Mouse (Mus musculus) ES-E14 (cell line): ENCODE measurements at regions not wholly inside any gene's neighbourhood (a gene's known extent, or its start where the extent isn't known, plus 50 kb on each side); places are given as distances from the start of the nearest gene placed in this dataset.

Experiments used
- DNase-seq: peaks from one replicate; pipeline ENCODE4 v3.0.0-alpha.2; 2013; ENCODE audit warnings: low read depth, low spot score
- H3K27ac ChIP-seq: 2 replicates; pipeline ENCODE4 v1.5.1; 2012; ENCODE audit warnings: low read depth, mild to moderate bottlenecking, low read length, moderate library complexity, mixed read lengths; ENCODE audit not compliant: poor library complexity, insufficient read depth, severe bottlenecking
- H3K36me3 ChIP-seq: 2 replicates; pipeline ENCODE4 v1.6.1; 2012; ENCODE audit warnings: mild to moderate bottlenecking, low read length, moderate library complexity, mixed read lengths; ENCODE audit not compliant: control insufficient read depth, poor library complexity, insufficient read depth, severe bottlenecking
- H3K4me1 ChIP-seq, 2 experiments: fragments of 150-350 bp in 1 of 2; sonication (generic) in 1 of 2; 2 replicates each; pipeline ENCODE4 v1.6.1; 2012; ENCODE audit warnings: low read length in 2 of 2, mild to moderate bottlenecking in 1 of 2, mixed read lengths in 1 of 2; ENCODE audit not compliant: control insufficient read depth in 2 of 2, insufficient read depth in 2 of 2, poor library complexity in 1 of 2
- H3K4me3 ChIP-seq, 2 experiments: fragments of 150-350 bp in 1 of 2; sonication (generic) in 1 of 2; 2 replicates each; pipeline ENCODE4 v1.5.1; 2012; ENCODE audit warnings: low read length in 2 of 2, low read depth in 1 of 2, mild to moderate bottlenecking in 1 of 2, mixed read lengths in 1 of 2; ENCODE audit not compliant: insufficient read depth in 1 of 2, poor library complexity in 1 of 2, severe bottlenecking in 1 of 2
- H3K9ac ChIP-seq: 2 replicates; pipeline ENCODE4 v1.6.1; 2012; ENCODE audit warnings: low read depth, mild to moderate bottlenecking, low read length, mixed read lengths; ENCODE audit not compliant: poor library complexity, insufficient read depth, severe bottlenecking
- H3K9me3 ChIP-seq: fragments of 150-350 bp; sonication (generic); 2 replicates; pipeline ENCODE4 v1.6.1; 2012; ENCODE audit warnings: low read depth, mild to moderate bottlenecking, low read length; ENCODE audit not compliant: control insufficient read depth, insufficient read depth
- CHD2 ChIP-seq: IDR thresholded peaks from 2 replicates; pipeline ENCODE4 v1.6.1; 2014; ENCODE audit warnings: mild to moderate bottlenecking, low read depth, low read length, inconsistent platforms
- HCFC1 ChIP-seq: IDR thresholded peaks from 2 replicates; pipeline ENCODE4 v1.6.1; 2012; ENCODE audit warnings: low read length, inconsistent platforms, borderline replicate concordance; ENCODE audit not compliant: insufficient read depth
- MAFK ChIP-seq: IDR thresholded peaks from 2 replicates; pipeline ENCODE4 v1.6.1; 2014; ENCODE audit warnings: mild to moderate bottlenecking, low read depth, low read length, inconsistent platforms; ENCODE audit not compliant: insufficient read depth
- ZC3H11A ChIP-seq: IDR thresholded peaks from 2 replicates; pipeline ENCODE4 v1.6.1; 2012; ENCODE audit warnings: low read depth, mild to moderate bottlenecking, inconsistent platforms, low read length, borderline replicate concordance
- ZNF384 ChIP-seq: IDR thresholded peaks from 2 replicates; pipeline ENCODE4 v1.6.1; 2012; ENCODE audit warnings: low read depth, low read length, inconsistent platforms
- in situ Hi-C, 2 experiments: fragments of 600-800 bp; cut with MboI; formaldehyde crosslinking; loops; one replicate each; pipeline ENCODE4 v1.15.1; 2025; ENCODE audit warnings: low sequenced_read_pairs in 2 of 2, inconsistent platforms in 1 of 2; ENCODE audit not compliant: unreplicated experiment in 2 of 2

DNA sequence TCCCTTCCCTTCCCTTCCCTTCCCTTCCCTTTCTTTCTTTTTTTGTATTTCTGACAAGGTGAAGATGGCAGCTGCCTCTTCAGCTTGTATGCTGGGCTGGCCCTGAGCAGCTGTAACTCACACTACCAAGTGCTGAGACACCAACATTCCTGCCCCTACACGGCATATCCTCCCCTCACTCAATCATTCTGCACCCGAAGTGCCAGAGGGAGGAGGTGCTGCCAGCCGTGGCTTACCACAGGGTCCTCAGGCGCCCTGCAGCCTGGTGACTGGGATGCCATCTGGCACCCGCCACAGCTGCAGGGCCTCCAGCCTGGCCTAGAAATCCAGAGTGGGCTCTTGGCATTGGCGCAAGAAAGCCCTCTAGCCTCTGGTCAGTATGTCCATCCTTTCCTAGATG, 84.4 kb upstream of the Bcl6 start:
- H3K4me1 ChIP-seq = no peaks in the 10 kb centered on the region
- TF ChIP-seq CHD2 = no peak
- H3K4me3 ChIP-seq = no peak overlapping the region
- H3K27ac ChIP-seq = no peak overlapping the region
- no peak for DNase-seq
- H3K36me3 ChIP-seq = no peaks in the 10 kb centered on the region
- H3K9me3 ChIP-seq = no peaks in the 10 kb centered on the region
- H3K9ac ChIP-seq = no peak overlapping the region
- in situ Hi-C loops = no loop called here

DNA sequence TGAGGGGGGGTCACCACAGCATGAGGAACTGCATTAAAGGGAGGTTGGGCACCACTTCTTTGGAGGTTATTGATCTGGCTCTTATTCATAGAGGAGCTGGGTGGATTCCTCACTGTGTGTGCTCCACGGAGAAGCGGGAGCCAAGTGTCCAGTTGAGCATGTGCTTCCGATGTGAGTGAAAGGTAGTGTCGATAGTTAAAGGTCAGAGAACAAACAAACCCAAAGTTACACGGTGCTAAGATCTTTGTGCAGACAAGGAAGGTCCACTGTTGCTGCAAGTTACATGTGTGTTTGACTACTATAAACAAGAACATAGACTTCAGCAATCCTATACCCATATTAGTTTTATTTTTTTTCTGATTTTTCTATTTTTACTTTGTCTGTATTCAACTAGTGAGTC, 80.8 kb upstream of the Bcl6 start:
- Histone ChIP-seq H3K36me3 (no peaks in the 10 kb centered on the region), H3K4me3 (no peak overlapping the region), H3K4me1 (no peaks in the 10 kb centered on the region), H3K9ac (no peak overlapping the region), H3K27ac (no peak overlapping the region), H3K9me3 (no peaks in the 10 kb centered on the region)
- no peak for DNase-seq
- in situ Hi-C loops = no loop called here
- TF ChIP-seq ZC3H11A (no peak), ZNF384 (no peak), HCFC1 (no peak), MAFK (no peak), CHD2 (no peak)

DNA sequence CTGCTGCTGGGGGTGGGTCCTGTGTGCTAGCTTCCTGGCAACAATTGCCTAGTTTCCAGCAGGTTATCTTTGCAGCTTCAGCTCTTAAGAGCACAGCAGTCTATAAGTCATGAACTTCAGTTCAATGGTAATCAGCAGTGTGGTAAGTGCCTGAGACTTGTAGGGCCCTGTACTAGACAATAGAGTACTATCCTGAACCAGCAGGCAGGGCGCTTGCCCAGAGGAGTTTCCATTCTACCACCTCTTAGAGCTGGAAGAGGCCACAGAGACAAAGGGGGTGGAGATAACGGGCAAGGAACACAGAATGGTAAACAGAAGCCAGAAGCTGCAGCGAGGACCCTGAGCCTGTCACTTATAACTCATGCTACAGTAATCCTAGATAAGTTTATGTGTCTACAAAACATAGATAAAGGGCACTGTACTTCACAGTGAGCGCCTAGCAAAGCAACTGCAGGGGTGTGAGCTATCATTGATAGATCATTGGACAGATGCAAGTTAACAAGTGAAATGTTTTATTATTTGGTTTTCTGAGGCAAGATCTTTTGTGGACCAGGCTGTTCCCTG, 79.7 kb upstream of the Bcl6 start:
- Histone ChIP-seq H3K36me3 (no peaks in the 10 kb centered on the region), H3K27ac (no peak overlapping the region), H3K4me1 (no peaks in the 10 kb centered on the region), H3K4me3 (no peak overlapping the region), H3K9me3 (no peaks in the 10 kb centered on the region), H3K9ac (no peak overlapping the region)
- TF ChIP-seq MAFK = no peak
- TF ChIP-seq ZNF384 = no peak
- TF ChIP-seq HCFC1 = no peak
- TF ChIP-seq ZC3H11A = no peak
- no peak for TF ChIP-seq CHD2
- DNase-seq = no peak
- in situ Hi-C loops = no loop called here

DNA sequence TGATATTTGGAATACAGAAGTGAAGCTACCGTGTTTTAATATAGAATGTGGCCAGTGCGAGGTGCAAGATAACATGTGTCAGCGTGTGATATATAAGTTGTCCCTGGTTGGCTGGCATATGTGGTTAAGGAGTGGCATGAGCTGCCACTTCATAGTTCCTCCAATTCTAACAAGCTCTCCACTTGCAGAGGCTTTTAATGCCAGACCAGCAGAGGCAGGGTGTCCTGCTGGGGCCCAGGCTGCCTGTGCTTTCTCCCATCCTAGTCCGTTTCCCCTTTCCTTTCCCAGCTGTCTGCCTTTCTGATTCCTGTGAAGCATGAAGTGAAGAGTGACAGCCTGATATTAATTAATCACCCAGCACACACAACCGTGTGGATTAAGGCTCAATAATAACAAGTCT, 73.7 kb upstream of the Bcl6 start:
- Histone ChIP-seq H3K4me1 (no peaks in the 10 kb centered on the region), H3K36me3 (no peaks in the 10 kb centered on the region), H3K4me3 (no peak overlapping the region), H3K9me3 (no peaks in the 10 kb centered on the region), H3K27ac (no peak overlapping the region), H3K9ac (no peak overlapping the region)
- no peak for DNase-seq
- in situ Hi-C loops = no loop called here
- TF ChIP-seq ZNF384 = no peak
- TF ChIP-seq CHD2 = no peak
- no peak for TF ChIP-seq HCFC1
- no peak for TF ChIP-seq MAFK
- no peak for TF ChIP-seq ZC3H11A

DNA sequence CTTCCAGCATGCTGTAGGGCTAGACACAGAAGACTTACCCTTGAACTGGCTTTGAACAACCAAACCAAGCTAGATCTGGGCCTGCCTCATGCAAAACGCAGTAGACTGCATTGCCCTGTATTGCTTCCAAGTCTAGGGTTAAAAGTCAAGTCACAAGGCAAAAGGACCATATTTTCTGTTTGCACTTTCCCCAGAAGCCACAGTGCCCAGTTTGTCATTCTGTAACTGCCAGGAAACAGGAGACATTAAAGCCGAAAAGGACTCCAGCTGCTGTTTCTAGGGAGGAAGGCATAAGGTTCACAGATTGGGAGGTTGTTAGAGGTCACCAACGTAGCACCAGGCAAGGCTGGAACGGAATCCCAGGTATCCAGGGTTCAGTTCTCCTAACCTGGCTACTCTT, 72.8 kb upstream of the Bcl6 start:
- Histone ChIP-seq H3K9me3 (no peaks in the 10 kb centered on the region), H3K36me3 (no peaks in the 10 kb centered on the region), H3K27ac (no peak overlapping the region), H3K4me1 (no peaks in the 10 kb centered on the region), H3K9ac (no peak overlapping the region), H3K4me3 (no peak overlapping the region)
- no peak for DNase-seq
- no peak for TF ChIP-seq CHD2
- TF ChIP-seq ZC3H11A = no peak
- no peak for TF ChIP-seq HCFC1
- no peak for TF ChIP-seq MAFK
- TF ChIP-seq ZNF384 = no peak
- in situ Hi-C loops = no loop called here
